Mouse (Mus musculus) MEL (cell line): ENCODE measurements at regions not wholly inside any gene's neighbourhood (a gene's known extent, or its start where the extent isn't known, plus 50 kb on each side); places are given as distances from the start of the nearest gene placed in this dataset.

ENCODE experiments used
- DNase-seq: peaks from one replicate; pipeline ENCODE4 v3.0.0; 2011; ENCODE audit warnings: low read depth, low spot score
- H3K27ac ChIP-seq: 2 replicates; pipeline ENCODE4 v1.5.1; 2012; ENCODE audit warnings: low read depth, mild to moderate bottlenecking, control low read depth, low read length, moderate library complexity; ENCODE audit not compliant: control insufficient read depth
- H3K27me3 ChIP-seq, 2 experiments: fragments of 150-350 bp in 1 of 2; sonication (generic) in 1 of 2; 2 replicates each; pipeline ENCODE4 v1.6.1; 2012; ENCODE audit warnings: low read length in 2 of 2, mild to moderate bottlenecking in 2 of 2, improper control_type of control experiment in 1 of 2, moderate library complexity in 1 of 2; ENCODE audit not compliant: insufficient read depth in 2 of 2, control insufficient read depth in 1 of 2
- H3K36me3 ChIP-seq, 2 experiments: 2 replicates each; pipeline ENCODE4 v1.6.1; 2012 to 2014; ENCODE audit warnings: low read length in 2 of 2, improper control_type of control experiment in 1 of 2, inconsistent platforms in 1 of 2, mild to moderate bottlenecking in 1 of 2; ENCODE audit not compliant: insufficient read depth in 2 of 2, control insufficient read depth in 1 of 2
- H3K4me1 ChIP-seq, 2 experiments: fragments of 150-350 bp in 1 of 2; sonication (generic) in 1 of 2; 2 replicates each; pipeline ENCODE4 v1.6.1; 2012; ENCODE audit warnings: low read length in 2 of 2, improper control_type of control experiment in 1 of 2, mild to moderate bottlenecking in 1 of 2; ENCODE audit not compliant: insufficient read depth in 2 of 2, control insufficient read depth in 1 of 2
- H3K4me3 ChIP-seq, 2 experiments: fragments of 150-350 bp in 1 of 2; sonication (generic) in 1 of 2; 2 replicates each; pipeline ENCODE4 v1.5.1; 2012; ENCODE audit warnings: low read depth in 2 of 2, low read length in 2 of 2, mild to moderate bottlenecking in 2 of 2, moderate library complexity in 2 of 2, control low read depth in 1 of 2, improper control_type of control experiment in 1 of 2; ENCODE audit not compliant: control insufficient read depth in 1 of 2, insufficient read depth in 1 of 2
- H3K79me2 ChIP-seq: 2 replicates; pipeline ENCODE4 v1.6.1; 2012; ENCODE audit warnings: mild to moderate bottlenecking, low read length, moderate library complexity; ENCODE audit not compliant: control insufficient read depth, poor library complexity, insufficient read depth
- H3K9ac ChIP-seq: 2 replicates; pipeline ENCODE4 v1.6.1; 2012; ENCODE audit warnings: low read depth, mild to moderate bottlenecking, control low read depth, low read length, moderate library complexity; ENCODE audit not compliant: control insufficient read depth, poor library complexity, severe bottlenecking
- H3K9me3 ChIP-seq: fragments of 150-350 bp; sonication (generic); replicated peaks from 2 replicates; pipeline ENCODE4 v1.6.1; 2012; ENCODE audit warnings: mild to moderate bottlenecking, low read length, improper control_type of control experiment, moderate library complexity; ENCODE audit not compliant: insufficient read depth
- CHD1 ChIP-seq: IDR thresholded peaks from 2 replicates; pipeline ENCODE4 v1.6.1; 2012; ENCODE audit warnings: low read depth, mild to moderate bottlenecking, inconsistent platforms, low read length, improper control_type of control experiment
- CTCF ChIP-seq, 3 experiments: IDR thresholded peaks in 2 of 3; conservative IDR thresholded peaks in 1 of 3; 2 replicates each; pipeline ENCODE4 v1.5.1; 2011 to 2012; ENCODE audit warnings: low read length in 3 of 3, low read depth in 2 of 3, mild to moderate bottlenecking in 2 of 3, improper control_type of control experiment in 1 of 3, inconsistent platforms in 1 of 3, mixed read lengths in 1 of 3, moderate library complexity in 1 of 3; ENCODE audit not compliant: control insufficient read depth in 1 of 3, insufficient read depth in 1 of 3, poor library complexity in 1 of 3, severe bottlenecking in 1 of 3
- EP300 ChIP-seq, 2 experiments: IDR thresholded peaks; 2 replicates each; pipeline ENCODE4 v1.6.1; 2011; ENCODE audit warnings: improper control_type of control experiment in 2 of 2, low read length in 2 of 2, low read depth in 1 of 2, mild to moderate bottlenecking in 1 of 2
- GABPA ChIP-seq: IDR thresholded peaks from 2 replicates; pipeline ENCODE4 v1.6.1; 2012; ENCODE audit warnings: low read depth, mild to moderate bottlenecking, inconsistent platforms, low read length, improper control_type of control experiment, moderate library complexity
- HCFC1 ChIP-seq: IDR thresholded peaks from 2 replicates; pipeline ENCODE4 v1.6.1; 2012; ENCODE audit warnings: low read depth, mild to moderate bottlenecking, inconsistent platforms, low read length, improper control_type of control experiment, moderate library complexity
- JUND ChIP-seq: IDR thresholded peaks from 2 replicates; pipeline ENCODE4 v1.6.1; 2011; ENCODE audit warnings: low read depth, mild to moderate bottlenecking, improper control_type of control experiment, low read length
- MAFK ChIP-seq: IDR thresholded peaks from 2 replicates; pipeline ENCODE4 v1.6.1; 2011; ENCODE audit warnings: low read depth, mild to moderate bottlenecking, low read length, improper control_type of control experiment, borderline replicate concordance
- MEF2A ChIP-seq: IDR thresholded peaks from 2 replicates; pipeline ENCODE4 v1.6.1; 2014; ENCODE audit warnings: low read depth, mild to moderate bottlenecking, inconsistent platforms, low read length, improper control_type of control experiment; ENCODE audit not compliant: poor library complexity, insufficient replicate concordance, severe bottlenecking; ENCODE audit errors: extremely low read depth
- MYB ChIP-seq: IDR thresholded peaks from 2 replicates; pipeline ENCODE4 v1.6.1; 2011; ENCODE audit warnings: mild to moderate bottlenecking, low read depth, low read length, improper control_type of control experiment
- MYC ChIP-seq: IDR thresholded peaks from 2 replicates; pipeline ENCODE4 v1.6.1; 2011; ENCODE audit warnings: low read depth, mild to moderate bottlenecking, low read length, improper control_type of control experiment, moderate library complexity
- SIN3A ChIP-seq: IDR thresholded peaks from 2 replicates; pipeline ENCODE4 v1.6.1; 2012; ENCODE audit warnings: low read length, improper control_type of control experiment, inconsistent platforms
- SMC3 ChIP-seq: IDR thresholded peaks from 2 replicates; pipeline ENCODE4 v1.6.1; 2011; ENCODE audit warnings: low read depth, low read length, improper control_type of control experiment
- TCF12 ChIP-seq: IDR thresholded peaks from 2 replicates; pipeline ENCODE4 v1.6.1; 2014; ENCODE audit warnings: low read depth, mild to moderate bottlenecking, inconsistent platforms, low read length, improper control_type of control experiment, moderate library complexity
- UBTF ChIP-seq: IDR thresholded peaks from 2 replicates; pipeline ENCODE4 v1.6.1; 2012; ENCODE audit warnings: low read depth, mild to moderate bottlenecking, inconsistent platforms, low read length, improper control_type of control experiment, moderate library complexity, borderline replicate concordance; ENCODE audit not compliant: insufficient read depth
- ZKSCAN1 ChIP-seq: IDR thresholded peaks from 2 replicates; pipeline ENCODE4 v1.6.1; 2012; ENCODE audit warnings: low read depth, mild to moderate bottlenecking, inconsistent platforms, low read length, improper control_type of control experiment, moderate library complexity
- ZMIZ1 ChIP-seq: IDR thresholded peaks from 2 replicates; pipeline ENCODE4 v1.6.1; 2012; ENCODE audit warnings: low read depth, mild to moderate bottlenecking, inconsistent platforms, low read length, improper control_type of control experiment, moderate library complexity

DNA sequence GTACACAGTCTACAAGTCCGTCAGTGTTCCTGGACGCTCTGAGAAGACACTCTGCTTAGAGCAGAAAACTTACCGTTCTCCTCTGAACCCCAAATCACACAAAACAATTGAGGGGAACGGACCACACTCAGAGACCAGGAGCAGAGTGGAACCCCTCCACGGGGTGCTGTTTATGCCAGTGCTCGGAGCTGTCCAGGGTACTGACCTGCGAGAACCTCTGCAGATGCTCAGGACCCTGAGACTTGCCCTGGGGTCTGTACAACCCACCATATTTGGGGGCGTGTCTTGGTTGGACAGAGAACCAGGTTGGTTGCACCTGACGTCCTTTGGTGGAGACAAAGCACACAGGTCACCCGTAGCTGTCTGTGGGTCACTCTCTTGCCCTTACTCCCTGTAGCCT, 177.3 kb upstream of the Mvb12b start:
- H3K27ac ChIP-seq, result no peak overlapping the region
- no peak for TF ChIP-seq MEF2A
- no peak for TF ChIP-seq SMC3
- TF ChIP-seq SIN3A, result peak; percentile 72; the same call in 1 of the 2 replicates
- no peak for TF ChIP-seq MYB
- TF ChIP-seq, all 39 proteins: peak for 1
- Histone ChIP-seq H3K79me2 (no peaks in the 10 kb centered on the region), H3K4me1 (no peaks in the 10 kb centered on the region), H3K9me3 (no peaks in the 10 kb centered on the region), H3K27me3 (no peaks in the 10 kb centered on the region), H3K4me3 (no peak overlapping the region), H3K9ac (no peak overlapping the region), H3K36me3 (no peaks in the 10 kb centered on the region)
- peak; percentile 70 for DNase-seq

DNA sequence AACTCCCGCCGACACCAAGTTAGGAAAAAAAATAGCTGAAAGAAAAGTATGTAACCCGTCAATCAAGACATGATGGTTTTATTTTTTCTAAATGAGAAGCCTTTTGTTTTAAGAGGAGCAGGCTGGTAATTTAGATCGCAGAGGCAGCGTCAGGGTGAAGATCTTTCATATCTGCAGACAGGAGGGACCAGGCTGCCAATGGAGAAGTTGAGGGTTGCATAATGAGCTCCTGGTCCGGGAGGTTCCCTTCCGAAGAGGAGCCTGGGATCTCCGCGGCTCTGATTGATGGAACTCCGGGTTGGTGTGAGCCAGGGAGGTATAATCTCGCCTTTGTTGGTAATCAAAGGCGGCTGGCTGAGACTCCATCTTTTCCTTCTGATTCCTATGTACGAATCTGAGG, 168.8 kb upstream of the Mvb12b start:
- DNase-seq, result no peak
- Histone ChIP-seq H3K9me3 (no peaks in the 10 kb centered on the region), H3K79me2 (no peaks in the 10 kb centered on the region), H3K36me3 (no peaks in the 10 kb centered on the region), H3K4me3 (no peak overlapping the region), H3K27me3 (no peaks in the 10 kb centered on the region; a peak in 1 of 4 replicates)
- TF ChIP-seq CTCF (IDR thresholded peaks at IDR 0.05 in 2 of 3, conservative IDR thresholded peaks at IDR 0.05 in 1 of 3; ENCODE audit: control insufficient read depth in 1 of 3, insufficient read depth in 1 of 3, low read depth in 2 of 3, low read length in 3 of 3, poor library complexity in 1 of 3, severe bottlenecking in 1 of 3), result no peak
- TF ChIP-seq GABPA, result no peak
- no peak for TF ChIP-seq UBTF
- no peak for TF ChIP-seq CHD1
- TF ChIP-seq EP300 (IDR thresholded peaks at IDR 0.05; ENCODE audit: low read depth in 1 of 2, low read length in 2 of 2), result no peak
- no peak for TF ChIP-seq ZKSCAN1
- no peak for TF ChIP-seq HCFC1
- no peak for TF ChIP-seq MAFK
- TF ChIP-seq SMC3, result no peak
- TF ChIP-seq, all 39 proteins: peak for 0
- Histone ChIP-seq H3K4me1 (no peaks in the 10 kb centered on the region), H3K9ac (no peak overlapping the region), H3K27ac (no peak overlapping the region)

- TF ChIP-seq SMC3 (no peak; the same call in 1 of the 2 replicates), MAFK (no peak), TCF12 (no peak), MYC (no peak), ZMIZ1 (no peak), JUND (no peak)
- H3K27me3 ChIP-seq, result no peaks in the 10 kb centered on the region
- H3K4me3 ChIP-seq, result no peak overlapping the region
- H3K4me1 ChIP-seq, result no peaks in the 10 kb centered on the region
- H3K36me3 ChIP-seq, result no peaks in the 10 kb centered on the region
- DNase-seq, result no peak
- no peaks in the 10 kb centered on the region for H3K79me2 ChIP-seq
- no peaks in the 10 kb centered on the region for H3K9me3 ChIP-seq
- no peak overlapping the region for H3K9ac ChIP-seq
- no peak overlapping the region for H3K27ac ChIP-seq
Observed at GRCm38 (mm10) chr2:34043064-34043463, 155.3 kb upstream of the Mvb12b start.
